Mouse (Mus musculus) thymus, postnatal 14 days (tissue): ENCODE results near the gene Pttg1ip.

Experiments
- DNase-seq: peaks from one replicate; pipeline ENCODE4 v3.0.0; 2021

Pttg1ip gene

DNA sequence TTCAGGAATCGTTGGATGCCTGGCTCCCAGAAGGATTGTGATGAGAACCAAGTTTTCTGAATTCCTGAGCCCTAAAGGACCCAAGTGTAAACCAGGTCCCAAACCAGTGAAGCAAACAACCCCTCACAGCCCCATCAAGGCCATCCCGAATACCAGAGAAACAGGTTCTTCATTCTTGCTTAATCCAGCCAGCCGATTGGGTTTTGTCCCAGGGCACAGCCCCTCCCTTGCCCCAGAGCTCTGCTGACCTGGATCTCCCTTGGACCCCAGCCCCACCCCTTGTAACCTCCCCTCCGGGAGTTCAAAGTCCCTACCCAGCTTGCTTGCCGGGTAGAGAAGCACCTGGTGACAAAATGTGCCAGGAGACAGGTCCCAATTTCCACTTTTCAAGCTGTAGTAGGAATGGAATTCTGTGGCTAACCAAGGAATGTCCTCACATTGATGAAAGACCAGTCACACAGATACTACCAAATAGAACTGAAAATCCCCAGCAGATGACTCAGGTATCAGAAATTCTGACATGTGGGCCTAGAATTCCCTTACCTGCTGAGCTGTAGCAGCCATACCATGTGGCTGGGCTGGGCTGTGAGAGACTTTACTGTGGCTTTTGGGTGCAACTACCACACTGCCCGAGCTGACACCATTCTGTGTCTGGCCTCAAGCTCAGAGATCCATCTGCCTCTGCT, 11.4 kb upstream of the Pttg1ip start:
- no peak for DNase-seq

DNA sequence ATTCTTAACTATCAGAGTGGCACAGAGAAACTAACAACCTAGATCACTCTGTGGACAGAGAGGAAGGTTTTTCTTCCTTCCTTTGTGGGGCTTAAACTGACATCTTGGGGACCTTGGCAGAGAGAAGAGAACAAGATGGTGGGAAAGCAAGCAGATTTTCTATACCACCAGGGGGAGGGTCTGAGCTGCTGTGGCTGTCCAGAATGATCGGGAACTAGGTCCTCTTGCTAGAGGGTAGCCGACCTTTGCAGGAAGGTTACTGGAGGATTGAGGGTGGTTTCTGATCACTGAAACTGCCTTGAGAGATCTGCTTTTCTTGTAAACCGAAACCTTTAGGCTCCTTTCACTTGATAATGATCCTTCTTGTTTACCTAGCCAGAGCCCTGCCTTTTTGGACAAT, 9.3 kb upstream of the Pttg1ip start:
- peak; percentile 36 for DNase-seq

DNA sequence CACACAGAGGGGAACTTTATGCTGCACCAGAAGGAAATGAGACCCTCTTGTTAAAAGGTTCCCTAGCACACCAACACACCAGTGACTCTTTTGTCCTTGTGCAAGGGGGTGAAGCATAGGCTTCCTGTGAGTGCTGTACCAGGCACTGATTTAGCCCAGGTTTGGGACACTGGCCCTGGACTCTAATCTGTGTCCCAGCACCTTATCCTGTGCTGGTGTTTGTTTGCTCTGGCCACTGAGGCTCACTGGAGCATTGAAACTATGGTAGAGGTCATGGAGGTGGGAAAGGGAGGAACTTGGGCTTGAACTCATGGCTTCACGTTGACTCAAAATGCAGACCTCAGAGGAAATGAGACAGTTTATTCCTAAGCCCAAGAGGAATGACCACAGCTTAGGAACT, 8.4 kb upstream of the Pttg1ip start:
- DNase-seq = no peak

DNA sequence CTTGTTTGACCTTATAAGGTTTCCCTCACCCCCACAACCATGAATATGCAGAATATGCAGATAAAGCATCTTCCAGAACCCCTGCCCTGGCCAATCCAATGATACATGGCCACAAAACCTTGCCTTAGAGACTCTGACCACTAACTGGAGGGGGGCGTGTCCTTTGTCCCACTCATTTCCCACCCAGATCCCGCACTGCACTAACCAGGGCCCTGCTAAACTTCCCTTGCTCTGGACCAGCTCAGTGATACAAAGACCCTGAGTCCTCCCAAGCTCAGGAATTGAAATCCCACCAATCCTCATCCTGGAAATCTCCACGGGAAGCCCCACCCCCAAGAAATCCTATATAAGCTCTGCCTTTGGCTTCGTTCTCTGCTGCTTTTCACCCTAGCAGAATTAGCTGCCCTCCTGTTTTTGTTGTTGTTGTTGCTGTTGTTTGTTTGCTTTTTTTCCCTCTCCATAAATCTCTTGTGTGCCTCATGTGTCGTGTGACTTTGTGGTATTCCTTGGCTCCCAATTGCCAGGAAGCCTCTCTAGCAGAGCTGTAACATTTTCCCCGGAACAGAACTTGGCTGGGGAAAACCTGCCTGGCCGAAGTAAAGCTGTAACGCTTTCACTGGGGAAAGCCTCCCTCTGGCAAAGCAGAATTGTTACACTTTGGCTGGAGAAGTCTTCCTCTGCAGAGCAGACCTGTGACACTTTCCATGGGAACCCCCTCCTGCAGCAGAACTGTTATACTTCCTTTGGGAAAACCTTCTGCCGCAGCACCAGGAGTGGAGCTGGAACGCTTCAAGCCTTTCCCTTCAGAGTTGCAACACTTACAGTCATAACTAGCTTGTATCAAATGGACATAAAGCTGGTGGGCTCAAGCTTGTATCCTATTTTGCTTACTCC, 1.2 kb upstream of the Pttg1ip start:
- no peak for DNase-seq

DNA sequence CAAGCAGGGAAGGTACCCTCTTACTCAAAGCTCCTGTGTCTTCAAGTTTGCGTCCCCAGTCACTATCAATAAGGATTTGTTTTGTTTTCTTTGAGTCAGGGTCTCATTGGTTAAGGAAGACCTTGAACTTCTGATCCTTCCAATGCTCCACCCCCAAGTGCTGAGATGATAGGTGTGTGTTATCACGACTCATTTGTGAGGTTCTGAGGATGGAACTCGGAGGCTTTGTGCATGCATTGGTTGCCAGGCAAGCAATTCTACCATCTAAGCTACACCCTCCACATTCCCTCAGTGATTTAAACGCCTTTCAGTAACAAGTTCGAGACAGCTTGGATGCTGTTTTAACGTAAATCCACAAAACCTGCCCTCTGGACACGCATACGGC, 505 bp upstream of the Pttg1ip start:
- DNase-seq = peak; percentile 23

DNA sequence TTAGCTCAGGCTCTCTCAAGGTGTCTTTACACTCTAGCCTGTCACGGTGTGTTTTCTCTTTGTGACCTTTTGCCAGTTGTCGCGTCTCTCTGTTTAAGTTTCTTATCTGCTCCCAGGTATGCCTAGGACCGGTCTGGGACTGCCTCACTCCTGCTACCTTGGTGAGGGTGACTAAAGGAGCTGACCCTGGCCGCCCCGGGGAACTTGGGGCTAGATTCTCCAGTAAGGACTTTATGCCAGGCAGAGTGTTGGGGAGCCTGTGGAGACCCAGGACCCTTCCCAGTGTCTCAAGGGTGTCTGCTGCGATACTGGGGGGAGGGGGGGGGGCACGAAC, 732 bp downstream of the Pttg1ip start:
- peak; percentile 25 for DNase-seq

DNA sequence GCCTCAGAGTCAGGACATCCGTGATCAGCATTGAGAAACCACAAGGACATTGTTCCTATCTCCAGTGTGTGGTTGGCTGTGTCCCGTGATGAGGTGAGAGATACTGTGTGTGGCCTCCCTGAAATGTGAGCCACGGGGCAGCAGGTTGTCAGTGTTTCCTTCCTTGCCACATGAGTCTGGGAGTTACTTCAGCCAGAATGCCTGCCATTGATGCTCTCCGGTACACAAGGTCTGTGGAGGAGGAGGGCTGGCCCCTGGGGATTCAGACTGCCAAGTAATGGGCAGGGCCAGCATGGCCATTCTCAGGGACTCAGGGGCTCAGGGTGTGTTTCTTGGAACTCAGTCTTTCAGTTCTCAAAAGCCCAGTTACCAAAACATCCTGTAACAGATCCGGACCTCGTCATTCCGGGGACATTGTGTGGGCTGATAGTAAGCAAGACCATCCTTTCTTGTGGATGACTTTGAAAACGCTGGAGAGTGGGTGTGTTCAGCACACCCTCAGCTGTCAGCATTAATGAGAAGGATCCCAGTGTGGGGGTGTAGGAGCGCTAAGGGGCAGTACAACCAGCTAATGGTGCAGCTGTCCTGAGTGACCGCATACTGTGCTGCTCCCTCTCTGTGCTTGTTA, 2.4 kb downstream of the Pttg1ip start:
- no peak for DNase-seq

DNA sequence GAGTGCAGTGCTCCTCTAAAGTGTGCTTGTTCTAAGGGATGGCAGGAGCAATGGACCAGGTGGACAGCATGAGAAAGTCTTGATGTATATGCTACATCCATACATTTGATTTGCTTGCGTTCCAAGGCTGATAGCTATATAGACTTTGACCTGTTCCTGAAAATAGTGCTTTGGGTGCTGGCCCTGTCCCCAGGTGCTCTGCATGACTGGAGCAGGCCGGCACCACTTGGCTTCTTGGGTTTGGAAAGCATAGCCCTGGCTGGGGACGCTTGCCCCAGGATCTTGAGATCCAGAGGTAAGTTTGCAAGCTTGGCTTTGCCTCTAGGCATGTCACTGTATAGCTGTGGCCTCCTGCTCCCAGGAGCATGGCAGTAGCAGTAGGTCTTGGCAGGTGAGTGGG, 5.1 kb downstream of the Pttg1ip start:
- no peak for DNase-seq

DNA sequence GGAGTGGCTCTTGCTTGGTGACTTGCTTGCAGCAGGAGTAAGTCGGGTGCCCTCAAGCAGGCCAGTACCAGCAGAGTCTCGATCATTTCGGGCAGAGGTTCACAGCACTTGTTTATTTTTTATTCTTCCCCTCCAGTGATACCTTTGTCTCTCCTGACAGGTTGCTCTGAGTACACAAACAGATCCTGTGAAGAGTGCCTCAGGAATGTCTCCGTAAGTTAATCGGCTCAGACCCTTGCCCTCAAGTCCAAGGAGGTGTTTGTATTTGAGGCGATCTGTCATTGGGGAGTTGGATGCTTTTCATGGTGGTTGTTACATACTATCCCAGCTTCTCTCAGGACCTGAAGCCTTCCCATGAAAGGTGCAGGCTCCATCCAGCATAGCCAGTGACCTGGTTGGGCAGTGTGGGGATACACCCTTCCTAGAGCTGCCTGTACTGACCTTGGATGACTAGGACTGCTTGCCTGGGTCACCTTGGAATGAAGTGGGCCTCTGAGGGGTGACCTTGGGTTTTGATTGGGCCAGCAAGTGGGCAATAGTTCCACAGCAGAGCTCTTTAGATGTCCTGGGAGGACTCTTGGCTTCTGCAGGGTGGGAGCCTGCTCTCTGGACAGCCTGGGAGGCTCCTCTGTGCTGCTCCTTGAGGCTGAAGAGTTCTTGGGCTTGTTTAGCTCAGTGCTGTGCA, 5.7 kb downstream of the Pttg1ip start:
- no peak for DNase-seq

DNA sequence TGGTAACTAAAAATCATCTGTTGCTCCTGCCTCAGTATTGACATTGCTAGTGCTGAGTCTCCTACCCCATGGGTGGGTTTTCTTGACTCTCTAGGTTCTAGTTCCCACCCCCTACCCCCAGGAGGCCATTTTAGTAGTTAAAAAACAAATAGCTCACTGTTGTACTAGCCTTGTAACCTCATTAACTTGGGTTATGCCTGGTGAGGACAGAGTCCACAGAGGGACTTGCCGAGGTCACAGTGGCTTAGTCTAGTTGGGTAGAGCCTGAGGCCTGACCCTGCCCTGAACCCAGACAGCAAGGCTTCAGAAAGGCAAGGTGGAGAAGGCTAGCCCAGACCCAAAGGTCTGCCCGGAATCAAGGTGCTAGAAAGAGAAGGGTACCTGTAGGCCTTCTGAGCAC, 6.5 kb downstream of the Pttg1ip start:
- no peak for DNase-seq

DNA sequence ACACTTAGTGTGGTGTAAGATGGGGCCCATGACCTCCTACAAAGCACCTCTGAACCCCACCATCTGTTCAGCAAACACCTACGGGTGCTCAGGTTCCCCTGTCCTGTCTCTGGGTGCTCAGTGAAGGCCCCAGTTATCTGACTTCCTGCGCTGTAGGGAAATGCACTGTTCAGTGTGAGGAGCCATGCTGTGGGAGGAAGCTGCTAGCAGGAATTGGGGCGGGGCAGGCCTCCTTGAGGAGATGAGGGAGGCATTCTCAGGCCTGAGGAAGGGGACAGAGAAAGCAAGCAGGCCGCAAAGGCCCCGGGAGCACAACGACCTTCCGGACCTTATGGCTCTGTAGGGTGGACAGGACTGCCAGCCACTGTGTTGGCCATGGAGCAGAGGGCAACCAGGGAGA, 7.6 kb downstream of the Pttg1ip start:
- no peak for DNase-seq

DNA sequence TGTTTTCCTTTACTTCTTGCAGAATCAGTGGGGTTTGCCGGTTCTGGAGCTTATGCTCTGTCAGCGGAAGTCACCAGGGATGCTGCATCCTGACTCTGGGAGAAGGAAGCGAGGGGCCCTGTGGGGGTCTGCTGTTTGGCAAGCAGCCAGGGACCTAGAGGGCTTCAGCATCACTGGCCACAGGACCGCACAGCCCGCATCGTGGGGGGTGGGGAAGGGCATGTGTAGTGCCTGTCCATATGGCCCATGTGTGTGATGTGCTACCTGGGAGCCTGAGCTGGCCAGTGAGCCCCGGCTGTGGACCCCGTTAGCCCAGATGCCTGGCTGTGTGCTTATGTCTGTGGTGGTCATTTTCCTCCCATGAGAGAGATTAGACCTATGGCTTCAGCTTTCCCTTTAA, 8.2 kb downstream of the Pttg1ip start:
- DNase-seq = no peak

DNA sequence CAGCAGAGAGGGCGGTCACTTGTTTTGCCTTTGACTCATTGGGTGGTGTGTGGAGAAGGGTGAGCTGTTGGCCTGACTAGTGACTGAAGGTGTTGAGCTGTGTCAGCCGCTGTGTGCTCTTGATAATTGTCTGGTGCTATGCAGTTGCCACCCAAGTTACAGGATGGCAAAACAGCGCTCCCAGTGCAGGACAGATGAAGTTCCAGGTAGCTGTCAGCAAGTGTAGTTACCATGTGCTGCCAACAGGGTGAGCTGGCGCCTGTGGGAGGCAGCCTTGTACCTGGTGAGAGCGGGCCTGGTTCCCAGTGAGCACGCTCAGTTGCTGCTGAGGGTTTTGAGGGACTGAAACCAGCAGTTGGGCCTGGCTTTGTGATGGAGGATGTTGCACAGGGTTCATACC, 9.3 kb downstream of the Pttg1ip start:
- DNase-seq = peak; percentile 80

DNA sequence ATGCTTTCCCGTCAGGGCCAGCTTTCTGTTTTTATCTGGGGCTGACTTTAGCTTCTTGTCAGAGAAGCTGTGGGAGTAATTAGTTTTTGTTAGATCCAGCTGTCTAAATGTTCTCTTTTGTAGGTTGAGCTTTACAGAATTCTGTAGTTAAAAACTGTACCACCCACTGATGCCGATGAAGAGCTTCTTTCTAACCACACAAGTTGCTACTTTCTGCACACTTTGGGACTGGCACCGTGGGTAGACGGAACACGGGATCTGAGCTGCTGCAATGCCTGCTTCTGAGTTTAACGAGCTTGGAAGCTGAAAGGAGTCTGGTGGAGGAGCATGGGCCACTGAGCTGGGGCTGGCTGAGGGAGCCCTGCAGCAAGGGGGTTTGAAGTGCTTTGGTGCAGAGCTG, 10.0 kb downstream of the Pttg1ip start:
- no peak for DNase-seq

DNA sequence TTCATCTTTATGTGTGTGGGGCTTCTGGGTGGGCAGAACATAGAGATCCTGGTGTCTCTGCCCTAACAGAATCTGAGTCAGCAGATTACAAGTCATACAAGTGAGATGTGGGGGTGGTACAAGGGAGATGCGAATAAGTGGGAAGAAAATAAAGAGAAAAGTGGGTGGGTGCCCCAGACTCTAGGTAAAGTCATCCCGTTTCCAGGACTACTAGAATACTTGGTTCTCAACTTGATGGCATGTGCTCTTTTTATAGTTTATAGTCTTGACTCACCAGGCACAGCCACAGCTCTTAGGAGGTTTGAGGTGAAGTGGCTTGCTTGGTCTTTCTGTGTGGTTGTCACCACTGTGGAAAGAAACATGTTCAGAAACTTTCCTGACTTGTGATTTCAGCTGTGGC, 14.5 kb downstream of the Pttg1ip start:
- no peak for DNase-seq

DNA sequence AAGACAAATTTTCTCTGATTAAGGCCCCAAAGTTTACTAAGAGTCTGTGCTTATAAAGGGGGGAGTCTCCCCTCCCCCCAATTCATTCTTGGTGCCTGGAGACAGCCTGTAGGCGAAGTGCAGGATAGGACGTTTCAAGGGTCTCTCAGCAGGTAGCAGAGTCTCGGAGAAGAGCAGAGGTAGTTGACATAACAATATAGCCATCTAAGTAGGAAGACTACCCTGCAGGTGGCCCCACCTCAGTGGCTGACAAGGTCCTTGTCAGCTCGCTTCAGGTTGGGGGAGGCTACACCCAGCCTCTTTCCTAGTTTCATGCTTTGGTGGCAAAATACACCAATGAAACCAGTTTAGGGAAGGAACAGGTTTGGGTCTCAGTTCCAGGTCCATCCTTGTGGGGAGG, 21.5 kb downstream of the Pttg1ip start:
- DNase-seq = no peak

DNA sequence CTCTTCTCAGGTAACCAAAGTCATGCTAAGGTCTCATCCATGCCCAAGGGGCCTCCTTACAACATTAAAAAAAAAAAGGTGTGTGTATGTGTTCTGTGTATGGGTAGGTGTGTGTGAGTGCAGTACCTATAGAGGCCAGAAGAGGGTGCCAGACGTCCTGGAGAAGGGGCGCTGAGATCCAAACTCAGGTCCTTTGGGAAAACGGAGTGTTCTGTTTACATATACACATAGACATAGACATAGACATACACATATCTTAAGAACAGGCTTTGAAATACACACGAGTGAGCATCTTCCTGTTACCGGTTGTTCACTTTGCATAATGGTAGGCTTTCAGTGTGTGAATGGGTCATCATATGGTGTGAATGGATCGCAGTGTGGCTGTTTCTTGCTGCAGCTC, 22.6 kb downstream of the Pttg1ip start:
- DNase-seq = no peak

DNA sequence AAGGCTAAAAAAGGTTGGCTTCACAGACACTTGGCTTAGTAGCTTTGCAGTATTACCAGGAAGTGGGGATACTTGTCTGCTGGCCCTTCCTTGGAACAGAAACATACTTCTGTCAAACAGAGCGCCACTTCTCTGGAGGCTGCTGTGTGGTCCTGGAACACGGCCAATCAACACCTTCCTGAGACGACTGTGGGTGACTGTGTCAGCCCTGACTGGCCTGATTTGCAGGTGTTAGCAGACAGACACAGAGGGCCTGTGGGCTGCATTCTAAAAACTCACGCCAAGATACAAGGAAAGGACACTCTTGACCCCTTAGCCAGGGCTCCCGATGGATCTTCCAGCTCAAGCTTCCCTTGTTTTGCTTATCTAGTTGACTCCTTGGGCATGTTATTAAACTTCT, 23.4 kb downstream of the Pttg1ip start:
- no peak for DNase-seq

DNA sequence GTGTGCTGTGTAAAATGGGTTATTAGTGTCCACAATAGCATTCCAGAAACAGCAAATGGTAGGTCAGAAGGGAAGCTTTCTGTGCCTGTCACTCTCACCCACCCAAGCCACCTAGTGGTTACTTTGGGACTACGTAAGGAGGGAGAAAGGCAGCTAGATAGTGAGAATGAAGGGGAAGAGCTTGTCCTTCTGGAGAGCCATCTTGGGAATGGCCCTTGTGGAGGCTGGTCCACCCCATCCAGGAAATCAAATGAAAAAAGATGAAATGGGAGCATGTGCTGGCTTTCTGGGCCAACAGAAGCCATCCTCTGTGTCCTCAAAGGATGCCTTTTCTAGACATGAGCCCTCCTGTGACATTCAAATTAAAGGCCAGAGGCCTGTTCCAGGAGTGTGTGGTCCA, 23.8 kb downstream of the Pttg1ip start:
- peak; percentile 47 for DNase-seq

DNA sequence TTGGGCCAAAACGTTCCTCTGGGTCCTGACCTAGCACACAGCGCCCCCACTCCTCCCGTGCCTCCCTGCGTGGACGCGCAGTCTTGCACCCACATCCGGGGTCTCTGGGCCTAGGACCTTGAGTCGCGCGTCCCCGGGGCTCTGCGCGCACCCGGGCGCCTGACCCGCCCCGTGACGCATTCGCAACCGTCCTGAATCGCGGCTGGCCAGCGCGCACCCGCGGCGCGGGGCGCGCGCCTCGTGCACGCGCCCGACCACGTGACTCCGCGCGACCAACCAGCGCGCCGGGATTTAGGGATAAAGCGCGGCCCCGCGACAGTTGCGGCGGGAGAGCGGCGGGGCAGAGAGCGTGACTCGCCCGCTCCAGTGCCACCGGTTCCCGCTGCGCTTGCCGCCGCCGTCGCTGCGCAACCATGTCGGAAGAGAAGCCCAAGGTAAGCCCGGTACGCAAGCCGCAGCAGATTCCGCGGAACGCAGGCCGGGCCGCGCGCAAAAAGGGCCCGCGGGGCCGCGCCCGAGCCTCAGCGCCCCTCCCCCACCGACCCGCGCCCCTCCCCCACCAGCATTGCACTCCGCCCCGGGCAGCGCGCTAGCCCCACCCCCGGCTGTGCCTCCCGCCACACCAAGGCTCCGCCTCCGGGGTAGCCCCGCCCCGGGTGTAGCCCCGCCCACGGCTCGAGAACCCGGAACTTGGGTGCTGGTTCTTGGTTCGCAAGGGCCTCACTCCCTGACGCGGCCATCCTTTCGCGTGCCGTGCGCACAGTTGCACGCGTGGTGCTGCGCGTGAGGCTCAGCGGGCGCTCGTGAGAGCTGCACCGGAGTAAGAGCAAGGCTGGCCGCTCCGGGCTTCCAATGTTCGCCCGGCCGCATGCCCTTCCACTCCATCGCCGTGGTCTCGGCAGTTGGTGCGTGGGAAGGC, 24.6 kb downstream of the Pttg1ip start, which contains the start of the genes Sumo3 and Gm49325:
Sumo3 (plus strand) TSS at position 190 of the 919 bp plus-strand sequence.
Gm49325 (plus strand) TSS at position 290 of the 919 bp plus-strand sequence.
- peak; percentile 100 for DNase-seq

DNA sequence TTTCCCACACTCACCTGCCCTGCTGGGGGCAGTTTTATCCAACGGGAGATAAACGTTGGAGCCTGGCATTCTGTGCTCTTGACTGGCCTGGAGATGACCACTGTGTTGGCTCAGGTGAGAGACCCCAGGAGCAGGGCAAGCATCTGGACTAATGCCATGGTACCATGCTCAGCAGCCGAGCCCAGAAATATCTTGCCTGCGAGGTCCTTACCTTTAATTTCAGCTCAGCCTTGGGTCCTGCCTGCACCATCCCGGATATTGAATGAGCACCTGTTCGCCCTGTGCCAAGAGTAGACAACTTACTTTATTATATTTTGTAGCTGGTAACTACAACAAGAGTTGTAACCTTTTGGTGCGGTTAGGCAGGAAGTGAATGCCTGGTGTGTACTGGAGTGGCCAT, 25.3 kb downstream of the Pttg1ip start:
- DNase-seq = peak; percentile 42

DNA sequence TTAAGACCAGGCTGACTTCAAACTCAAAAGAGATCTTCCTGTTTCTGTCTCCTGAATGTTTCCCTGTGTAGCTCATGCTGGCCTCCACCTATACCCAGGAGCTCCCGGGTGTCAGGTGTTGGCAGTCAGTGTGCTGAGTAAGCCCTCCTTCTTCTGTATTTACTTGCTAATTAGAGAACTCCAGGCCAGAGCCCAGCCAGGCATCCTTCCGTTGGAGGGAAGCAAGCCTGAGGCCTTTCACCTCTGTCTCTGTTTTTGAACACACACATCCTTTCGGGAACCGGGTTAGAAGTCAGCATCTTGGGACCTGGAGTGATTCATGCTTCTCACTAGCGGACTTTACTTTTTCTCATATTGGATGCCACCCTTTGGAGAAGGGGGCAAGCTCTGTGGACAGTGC, 25.9 kb downstream of the Pttg1ip start:
- no peak for DNase-seq
